Mouse (Mus musculus) ES-E14 (cell line): ENCODE data around the gene Osbpl9.

Source experiments
- CHD2 ChIP-seq: IDR thresholded peaks from 2 replicates; pipeline ENCODE4 v1.6.1; 2014; ENCODE audit warnings: mild to moderate bottlenecking, low read depth, low read length, inconsistent platforms
- HCFC1 ChIP-seq: IDR thresholded peaks from 2 replicates; pipeline ENCODE4 v1.6.1; 2012; ENCODE audit warnings: low read length, inconsistent platforms, borderline replicate concordance; ENCODE audit not compliant: insufficient read depth
- MAFK ChIP-seq: IDR thresholded peaks from 2 replicates; pipeline ENCODE4 v1.6.1; 2014; ENCODE audit warnings: mild to moderate bottlenecking, low read depth, low read length, inconsistent platforms; ENCODE audit not compliant: insufficient read depth
- ZC3H11A ChIP-seq: IDR thresholded peaks from 2 replicates; pipeline ENCODE4 v1.6.1; 2012; ENCODE audit warnings: low read depth, mild to moderate bottlenecking, inconsistent platforms, low read length, borderline replicate concordance
- ZNF384 ChIP-seq: IDR thresholded peaks from 2 replicates; pipeline ENCODE4 v1.6.1; 2012; ENCODE audit warnings: low read depth, low read length, inconsistent platforms

DNA sequence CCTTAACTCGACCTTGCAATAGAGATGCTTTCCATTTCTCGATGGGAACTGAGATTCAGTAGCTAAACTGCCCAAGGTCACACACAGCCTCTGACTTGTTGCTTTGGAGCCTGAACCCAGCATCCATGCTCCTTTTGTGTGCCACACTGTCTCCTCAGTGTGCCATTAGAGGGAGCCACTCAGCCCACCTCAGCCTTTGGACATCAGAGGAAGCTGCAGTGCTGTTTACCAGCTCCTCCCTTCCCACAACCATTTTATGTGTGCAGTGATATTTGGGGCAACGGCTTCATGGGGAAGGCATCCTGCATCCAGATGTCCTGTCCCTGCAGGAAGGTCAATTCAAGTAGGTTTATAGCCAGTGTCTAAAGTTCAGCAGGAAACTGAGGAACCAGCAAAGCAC is 49.5 kb upstream of the Osbpl9 start:
- TF ChIP-seq ZNF384 (no peak), MAFK (no peak), CHD2 (no peak), ZC3H11A (peak; percentile 6; the same call in 1 of the 2 replicates), HCFC1 (no peak)
